Mouse (Mus musculus) E14TG2a.4 (cell line): ENCODE measurements around the gene Itga6.

Experiments used
- CTCF ChIP-seq: conservative IDR thresholded peaks from 2 replicates; pipeline ENCODE4 v1.5.1; 2014; ENCODE audit warnings: low read length
- NANOG ChIP-seq: IDR thresholded peaks from 2 replicates; pipeline ENCODE4 v1.6.1; 2014; ENCODE audit warnings: borderline replicate concordance, low read length, mixed read lengths

GRCm38 (mm10) chr2:71888437-71888836 is 143.0 kb downstream of the Itga6 start:
- TF ChIP-seq CTCF: no peak
- TF ChIP-seq NANOG: no peak
